Comparison of ENCODE assay signal across 9 mouse cellular contexts in genomic region chr15:88618008-88618773, GRCm38 (mm10). TPM values are rescaled to one million over a fixed set of nuclear protein-coding genes. Genes with fewer than 3 reads are reported as not detected.
DNase-seq lines count a peak whose midpoint lies in the region; ATAC-seq lines count a peak whose summit lies in the region.
"Had no signal": no experiment of that assay in that cellular context is flagged by ENCODE, and none has a peak within 500 bp of the region (broad histone marks: within the 10 kb centered on the region; RNA-seq: fewer than 3 reads in every experiment).

No protein-coding gene starts in this region.

- no peak overlapping the region for H3K9ac ChIP-seq in liver, embryonic 11.5 days (ENCODE audit: low read depth, low read length)
- H3K9ac ChIP-seq in kidney, embryonic 16.5 days (replicated peaks; ENCODE audit: low read length), result no peak overlapping the region
- H3K9ac ChIP-seq in neural tube, embryonic 12.5 days, result no peak overlapping the region

- no peak overlapping the region for H3K4me2 ChIP-seq in liver, embryonic 11.5 days
- H3K4me2 ChIP-seq in kidney, embryonic 16.5 days (replicated peaks; ENCODE audit: low read depth, low read length), result 0 out of 2 replicates have a peak overlapping the region, but pooled peaks have one; percentile 1
- peak overlapping the region; percentile 6; the same call in 1 of the 2 replicates for H3K4me2 ChIP-seq in neural tube, embryonic 12.5 days (replicated peaks)

- 69% methylated on average over 17 of the region's 17 CpGs for WGBS in liver, embryonic 11.5 days
- WGBS in kidney, embryonic 16.5 days, result 27% methylated on average over 17 of the region's 17 CpGs
- 52% methylated on average over 17 of the region's 17 CpGs for WGBS in neural tube, embryonic 12.5 days

- H3K9me3 ChIP-seq in liver, embryonic 11.5 days (ENCODE audit: control insufficient read depth, low read length), result no peaks in the 10 kb centered on the region
- H3K9me3 ChIP-seq in kidney, embryonic 16.5 days (ENCODE audit: low read length), result no peaks in the 10 kb centered on the region
- H3K9me3 ChIP-seq in neural tube, embryonic 12.5 days, result no peaks in the 10 kb centered on the region

- no peaks in the 10 kb centered on the region for H3K27me3 ChIP-seq in liver, embryonic 11.5 days (replicated peaks; ENCODE audit: control insufficient read depth, insufficient read depth, low read length)
- H3K27me3 ChIP-seq in kidney, embryonic 16.5 days (ENCODE audit: insufficient read depth, low read length), result no peaks in the 10 kb centered on the region
- no peaks in the 10 kb centered on the region for H3K27me3 ChIP-seq in neural tube, embryonic 12.5 days (replicated peaks)

- DNase-seq in liver (peak; percentile 11), ZHBTc4 (ENCODE audit: low read depth, low spot score) (peak; percentile 47)
- DNase-seq in liver, embryonic 11.5 days (ENCODE audit: low spot score), result no peak
- peak; percentile 78 for DNase-seq in embryo, embryonic 11 days

- no peak overlapping the region for H3K4me3 ChIP-seq in liver, embryonic 11.5 days (ENCODE audit: low read depth, low read length)
- H3K4me3 ChIP-seq in kidney, embryonic 16.5 days (ENCODE audit: low read length), result no peak overlapping the region
- no peak overlapping the region for H3K4me3 ChIP-seq in neural tube, embryonic 12.5 days

- no peak for ATAC-seq in liver, embryonic 11.5 days (replicated peaks; ENCODE audit: low FRiP score)
- no peak for ATAC-seq in kidney, embryonic 16.5 days (ENCODE audit: low FRiP score, low TSS enrichment)
- ATAC-seq in neural tube, embryonic 12.5 days (ENCODE audit: low FRiP score, low read depth), result no peak
- ATAC-seq in erythroblast, adult 5-6 weeks (replicated peaks; ENCODE audit: low FRiP score, poor library complexity, severe bottlenecking), result no peak
- no peak for ATAC-seq in inflammation-experienced regulatory T-cells, adult 6 months

- H3K36me3 ChIP-seq in liver, embryonic 11.5 days (ENCODE audit: control insufficient read depth, insufficient read depth, low read length), result no peaks in the 10 kb centered on the region
- no peaks in the 10 kb centered on the region for H3K36me3 ChIP-seq in kidney, embryonic 16.5 days (ENCODE audit: insufficient read depth, low read length)
- no peaks in the 10 kb centered on the region for H3K36me3 ChIP-seq in neural tube, embryonic 12.5 days

- H3K4me1 ChIP-seq in liver, embryonic 11.5 days (replicated peaks; ENCODE audit: control insufficient read depth, insufficient read depth, low read length), result no peaks in the 10 kb centered on the region
- no peaks in the 10 kb centered on the region for H3K4me1 ChIP-seq in kidney, embryonic 16.5 days (ENCODE audit: insufficient read depth, low read length)
- no peaks in the 10 kb centered on the region for H3K4me1 ChIP-seq in neural tube, embryonic 12.5 days

- H3K27ac ChIP-seq in liver, embryonic 11.5 days (ENCODE audit: low read depth, low read length), result no peak overlapping the region
- no peak overlapping the region for H3K27ac ChIP-seq in kidney, embryonic 16.5 days (ENCODE audit: low read length)
- no peak overlapping the region for H3K27ac ChIP-seq in neural tube, embryonic 12.5 days

RNA-seq across cellular contexts. Expression of gene Zdhhc25, which starts 18.1 kb away (rescaled TPM):
- not detected in 2 replicates for polyA plus RNA-seq in liver, embryonic 11.5 days (2014; fragmentation: Nextera tagmentation; extraction: Ambion mirVana)
- not detected in 2 replicates for polyA plus RNA-seq in kidney, embryonic 16.5 days (2015; fragmentation: Nextera tagmentation; extraction: Ambion mirVana)
- not detected in 2 replicates for polyA plus RNA-seq in neural tube, embryonic 12.5 days (2016; fragmentation: Nextera tagmentation; extraction: Ambion mirVana)
- not detected in 2 replicates for total RNA-seq in erythroblast, adult 5-6 weeks (2015; ENCODE audit: low replicate concordance)
- 0.98 TPM in 1 of 2 replicates, not detected in the other for total RNA-seq in erythroblast, adult 5-6 weeks (2017; ENCODE audit: low replicate concordance)
- not detected for polyA plus RNA-seq in inflammation-experienced regulatory T-cells, adult 6 months (2017; shearing (Covaris generic))
- total RNA-seq: neutrophil, adult 5-6 weeks had no signal
